Mouse (Mus musculus): ENCODE results near the gene Olfr1457. TPM values are rescaled to one million over a fixed set of nuclear protein-coding genes. Genes with fewer than 3 reads are reported as not detected.

Gene Olfr1457
- polyA plus RNA-seq (2014; fragmentation: Nextera tagmentation; extraction: Ambion mirVana) = not detected in 2 replicates

DNA sequence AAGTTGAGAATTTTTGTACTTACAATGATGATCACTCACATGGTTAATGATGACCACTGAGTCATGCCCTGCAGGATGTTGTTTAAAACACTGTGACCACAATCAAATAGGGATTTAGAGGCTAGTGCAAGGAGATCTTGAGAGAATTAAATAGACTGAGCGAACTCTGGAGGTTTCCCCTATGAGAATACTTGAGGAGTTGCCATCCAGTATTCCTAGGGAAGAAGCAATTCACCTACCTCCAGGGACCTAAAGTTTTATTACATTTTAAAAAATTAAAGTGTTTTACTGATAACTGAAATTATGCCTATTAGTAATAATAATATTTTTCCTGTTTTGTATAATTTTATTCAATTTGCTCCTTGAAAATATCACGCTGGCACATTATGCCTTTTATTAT, at the start of gene Olfr1457:
Gene Olfr1457, minus strand, starts transcription at position 101 of the 400 bp plus-strand sequence.
- DNase-seq (no peak), ATAC-seq (ENCODE audit: insufficient read depth) (no peak)
- Histone ChIP-seq H3K27ac (ENCODE audit: low read depth) (no peak within 1 kb of the TSS), H3K4me3 (ENCODE audit: low read depth, low read length) (no peak within 1 kb of the TSS), H3K9me3 (ENCODE audit: low read depth, low read length) (no peaks in the 10 kb centered on the region), H3K4me2 (no peak within 1 kb of the TSS), H3K9ac (no peak within 1 kb of the TSS), H3K36me3 (ENCODE audit: insufficient read depth) (no peaks in the 10 kb centered on the region), H3K4me1 (ENCODE audit: insufficient read depth) (no peaks in the 10 kb centered on the region), H3K27me3 (ENCODE audit: insufficient read depth, low read length) (no peaks in the 10 kb centered on the region)
- no peak for TF ChIP-seq CTCF (IDR thresholded peaks at IDR 0.05; ENCODE audit: low read depth)
- 64% methylated on average over 2 of the region's 2 CpGs for WGBS

GRCm38 (mm10) chr19:13106675-13107074, 9.0 kb upstream of the Olfr1457 start, which contains the start of gene Olfr1458:
Gene Olfr1458 (minus strand): TSS chr19:13106775.
- H3K9me3 ChIP-seq (ENCODE audit: low read depth, low read length) = no peaks in the 10 kb centered on the region
- DNase-seq (no peak), ATAC-seq (ENCODE audit: insufficient read depth) (no peak)
- TF ChIP-seq CTCF (IDR thresholded peaks at IDR 0.05; ENCODE audit: low read depth) = no peak
- no peaks in the 10 kb centered on the region for H3K27me3 ChIP-seq (ENCODE audit: insufficient read depth, low read length)
- no peak within 1 kb of the TSS for H3K4me3 ChIP-seq (ENCODE audit: low read depth, low read length)
- no peaks in the 10 kb centered on the region for H3K36me3 ChIP-seq (ENCODE audit: insufficient read depth)
- no peak within 1 kb of the TSS for H3K27ac ChIP-seq (ENCODE audit: low read depth)
- no peak within 1 kb of the TSS for H3K4me2 ChIP-seq
- no peaks in the 10 kb centered on the region for H3K4me1 ChIP-seq (ENCODE audit: insufficient read depth)
- no peak within 1 kb of the TSS for H3K9ac ChIP-seq
- WGBS = 77% methylated on average over 3 of the region's 3 CpGs

DNA sequence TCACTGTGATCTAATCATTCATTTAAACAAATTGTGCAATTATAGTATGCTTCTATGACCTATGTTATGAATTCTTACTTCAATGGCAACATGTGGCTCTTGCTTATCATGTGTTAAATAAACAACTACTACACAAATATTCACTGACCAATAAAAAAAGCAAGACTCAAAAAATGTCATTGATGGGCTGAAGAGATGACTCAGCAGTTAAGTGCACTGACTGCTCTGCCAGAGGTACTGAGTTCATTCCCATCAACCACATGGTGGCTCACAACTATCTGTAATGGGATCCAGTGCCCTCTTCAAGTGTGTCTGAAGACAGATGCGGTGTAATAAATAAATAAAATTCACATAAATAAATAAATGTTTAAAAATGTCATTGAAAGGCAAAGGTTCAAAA, 3.8 kb downstream of the Olfr1457 start:
- Histone ChIP-seq H3K9ac (no peak overlapping the region), H3K4me2 (no peak overlapping the region), H3K27ac (ENCODE audit: low read depth) (no peak overlapping the region), H3K4me3 (ENCODE audit: low read depth, low read length) (no peak overlapping the region), H3K9me3 (ENCODE audit: low read depth, low read length) (no peaks in the 10 kb centered on the region), H3K4me1 (ENCODE audit: insufficient read depth) (no peaks in the 10 kb centered on the region), H3K27me3 (ENCODE audit: insufficient read depth, low read length) (no peaks in the 10 kb centered on the region), H3K36me3 (ENCODE audit: insufficient read depth) (no peaks in the 10 kb centered on the region)
- DNase-seq (no peak), ATAC-seq (ENCODE audit: insufficient read depth) (no peak)
- WGBS = 85% methylated on average over 1 of the region's 1 CpGs
- no peak for TF ChIP-seq CTCF (IDR thresholded peaks at IDR 0.05; ENCODE audit: low read depth)

DNA sequence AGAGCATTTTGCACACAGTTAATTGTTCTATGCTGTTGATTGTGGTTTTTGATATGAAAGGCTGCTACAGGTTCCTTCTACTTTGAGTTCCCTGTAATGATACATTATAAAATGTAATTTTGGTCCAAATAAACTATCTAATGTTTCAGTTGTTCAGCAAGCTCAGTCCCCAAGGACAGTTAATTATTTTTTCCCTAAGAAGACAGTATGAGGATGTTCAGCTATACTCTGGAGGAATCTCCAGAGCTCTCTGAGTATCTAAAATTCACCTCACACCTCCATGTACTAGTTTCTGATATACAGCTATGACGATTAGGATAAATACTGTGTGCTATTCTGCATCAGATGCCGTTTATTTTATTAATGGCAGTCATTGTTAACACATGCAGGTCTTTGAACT, 37.4 kb downstream of the Olfr1457 start, which contains the start of gene Olfr1454:
Gene Olfr1454, plus strand, starts transcription at position 301 of the 400 bp plus-strand sequence.
- Histone ChIP-seq H3K4me3 (ENCODE audit: low read depth, low read length) (no peak within 1 kb of the TSS), H3K4me2 (no peak within 1 kb of the TSS), H3K27ac (ENCODE audit: low read depth) (no peak within 1 kb of the TSS), H3K4me1 (ENCODE audit: insufficient read depth) (no peaks in the 10 kb centered on the region), H3K36me3 (ENCODE audit: insufficient read depth) (no peaks in the 10 kb centered on the region), H3K9ac (no peak within 1 kb of the TSS), H3K9me3 (ENCODE audit: low read depth, low read length) (peaks cover 3% of the 10 kb centered on the region; the same call in 1 of the 2 replicates), H3K27me3 (ENCODE audit: insufficient read depth, low read length) (no peaks in the 10 kb centered on the region)
- no peak for DNase-seq
- TF ChIP-seq CTCF (IDR thresholded peaks at IDR 0.05; ENCODE audit: low read depth) = no peak
- 46% methylated on average over 2 of the region's 2 CpGs for WGBS
- no peak for ATAC-seq (ENCODE audit: insufficient read depth)

Other genes starting within 250 kb of the Olfr1457 start
- gene Olfr1444, start 240.6 kb downstream of the Olfr1457 start, polyA plus RNA-seq (2014; fragmentation: Nextera tagmentation; extraction: Ambion mirVana) = not detected in 2 replicates
- not detected in 2 replicates for gene Olfr1445, start 214.0 kb downstream of the Olfr1457 start, polyA plus RNA-seq (2014; fragmentation: Nextera tagmentation; extraction: Ambion mirVana)
- gene Olfr1446, start 204.4 kb downstream of the Olfr1457 start, polyA plus RNA-seq (2014; fragmentation: Nextera tagmentation; extraction: Ambion mirVana) = not detected in 2 replicates
- not detected in 2 replicates for gene Olfr1447, start 194.1 kb downstream of the Olfr1457 start, polyA plus RNA-seq (2014; fragmentation: Nextera tagmentation; extraction: Ambion mirVana)
- gene Olfr1448, start 173.5 kb downstream of the Olfr1457 start, polyA plus RNA-seq (2014; fragmentation: Nextera tagmentation; extraction: Ambion mirVana) = not detected in 2 replicates
- gene Olfr1449, start 167.1 kb downstream of the Olfr1457 start, polyA plus RNA-seq (2014; fragmentation: Nextera tagmentation; extraction: Ambion mirVana) = not detected in 2 replicates
- gene Olfr1450, start 147.6 kb downstream of the Olfr1457 start, polyA plus RNA-seq (2014; fragmentation: Nextera tagmentation; extraction: Ambion mirVana) = not detected in 2 replicates
- not detected in 2 replicates for gene Olfr1451, start 102.9 kb downstream of the Olfr1457 start, polyA plus RNA-seq (2014; fragmentation: Nextera tagmentation; extraction: Ambion mirVana)
- gene Olfr1453, start 69.6 kb downstream of the Olfr1457 start, polyA plus RNA-seq (2014; fragmentation: Nextera tagmentation; extraction: Ambion mirVana) = not detected in 2 replicates
- gene Olfr1454, start 37.3 kb downstream of the Olfr1457 start, polyA plus RNA-seq (2014; fragmentation: Nextera tagmentation; extraction: Ambion mirVana) = not detected in 2 replicates
- not detected in 2 replicates for gene Olfr1458, start 8.9 kb upstream of the Olfr1457 start, polyA plus RNA-seq (2014; fragmentation: Nextera tagmentation; extraction: Ambion mirVana)
- not detected in 2 replicates for gene Olfr1459, start 51.7 kb upstream of the Olfr1457 start, polyA plus RNA-seq (2014; fragmentation: Nextera tagmentation; extraction: Ambion mirVana)
- not detected in 2 replicates for gene Olfr1461, start 65.1 kb upstream of the Olfr1457 start, polyA plus RNA-seq (2014; fragmentation: Nextera tagmentation; extraction: Ambion mirVana)
- gene Olfr1462, start 87.8 kb upstream of the Olfr1457 start, polyA plus RNA-seq (2014; fragmentation: Nextera tagmentation; extraction: Ambion mirVana) = not detected in 2 replicates
- gene Olfr1463, start 133.4 kb upstream of the Olfr1457 start, polyA plus RNA-seq (2014; fragmentation: Nextera tagmentation; extraction: Ambion mirVana) = not detected in 2 replicates
- not detected in 2 replicates for gene Olfr1465, start 217.7 kb upstream of the Olfr1457 start, polyA plus RNA-seq (2014; fragmentation: Nextera tagmentation; extraction: Ambion mirVana)
- gene Olfr1466, start 241.0 kb upstream of the Olfr1457 start, polyA plus RNA-seq (2014; fragmentation: Nextera tagmentation; extraction: Ambion mirVana) = not detected in 2 replicates